Mouse (Mus musculus) spleen, adult 2 months (tissue): ENCODE data around the gene Nol11.

ENCODE experiments used
- CTCF ChIP-seq: fragments of 200-500 bp; IDR thresholded peaks from 2 replicates; pipeline ENCODE4 v1.5.1; 2011; ENCODE audit warnings: mild to moderate bottlenecking, inconsistent platforms; ENCODE audit not compliant: insufficient read depth, insufficient read length, insufficient replicate concordance; ENCODE audit errors: extremely low read depth
- POLR2A ChIP-seq: fragments of 200-500 bp; IDR thresholded peaks from 2 replicates; pipeline ENCODE4 v1.6.1; 2011; ENCODE audit warnings: low read depth, low read length, inconsistent platforms

DNA sequence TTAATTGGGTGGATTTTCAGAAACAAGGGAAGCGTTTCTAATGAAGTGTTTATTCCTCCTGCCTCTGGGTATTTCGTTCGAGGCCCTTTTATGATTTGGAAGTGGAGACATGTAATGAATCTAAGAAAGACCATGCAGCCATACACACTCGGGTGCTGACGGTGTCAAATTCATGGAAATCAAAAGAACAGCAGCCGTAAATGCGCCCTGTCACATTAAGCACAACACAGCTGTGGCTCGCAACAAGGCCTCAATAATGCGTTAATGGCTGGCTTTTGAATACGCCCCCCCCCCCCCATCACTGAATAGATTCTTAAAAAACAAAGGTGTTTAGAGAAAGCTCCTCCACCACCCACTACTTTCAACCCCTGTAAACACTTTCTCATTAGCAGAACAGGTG, 40.9 kb upstream of the Nol11 start:
- no peak for TF ChIP-seq CTCF
- no peak for TF ChIP-seq POLR2A
